Mouse (Mus musculus): ENCODE data around the gene Rnf222.

- no peak for TF ChIP-seq CTCF (IDR thresholded peaks at IDR 0.05; ENCODE audit: extremely low read depth, insufficient read depth, insufficient read length, insufficient replicate concordance)
- TF ChIP-seq POLR2A (IDR thresholded peaks at IDR 0.05; ENCODE audit: low read depth, low read length): no peak
Measured at GRCm38 (mm10) chr11:68926981-68927380, 38.6 kb downstream of the Rnf222 start, which contains the start of gene Odf4.

Measured in spleen, adult 2 months (tissue).